Mouse (Mus musculus) intestine, embryonic 16.5 days (tissue): ENCODE results near the gene Zbtb32. TPM values are rescaled to one million over a fixed set of nuclear protein-coding genes. Genes with fewer than 3 reads are reported as not detected.
A peak's percentile ranks its signal among the peaks of the same experiment; 100 is the strongest.

Experiments
- ATAC-seq: fragments of 200-750 bp; cut with Nextera tagmentation; 2 replicates; pipeline ENCODE4 v1.8.0; 2017; ENCODE audit warnings: moderate TSS enrichment, moderate library complexity
- H3K27ac ChIP-seq: fragments of 300-500 bp; sonication (generic); 2 replicates; pipeline ENCODE4 v1.5.1; 2014; ENCODE audit warnings: mild to moderate bottlenecking, low read length
- H3K27me3 ChIP-seq: fragments of 300-500 bp; sonication (generic); replicated peaks from 2 replicates; pipeline ENCODE4 v1.6.1; 2014; ENCODE audit warnings: low read length, control low read depth, mixed read lengths; ENCODE audit not compliant: control insufficient read depth, insufficient read depth
- H3K36me3 ChIP-seq: fragments of 300-500 bp; sonication (generic); 2 replicates; pipeline ENCODE4 v1.6.1; 2014; ENCODE audit warnings: low read length, control low read depth; ENCODE audit not compliant: control insufficient read depth, insufficient read depth
- H3K4me1 ChIP-seq: fragments of 300-500 bp; sonication (generic); 2 replicates; pipeline ENCODE4 v1.6.1; 2014; ENCODE audit warnings: low read length, control low read depth, mixed read lengths; ENCODE audit not compliant: control insufficient read depth, insufficient read depth
- H3K4me2 ChIP-seq: fragments of 300-500 bp; sonication (generic); 2 replicates; pipeline ENCODE4 v1.6.1; 2014; ENCODE audit warnings: low read depth, low read length, control low read depth
- H3K4me3 ChIP-seq: fragments of 300-500 bp; sonication (generic); 2 replicates; pipeline ENCODE4 v1.5.1; 2014; ENCODE audit warnings: mild to moderate bottlenecking, low read length
- H3K9ac ChIP-seq: fragments of 300-500 bp; sonication (generic); 2 replicates; pipeline ENCODE4 v1.6.1; 2014; ENCODE audit warnings: low read depth, low read length
- H3K9me3 ChIP-seq: fragments of 300-500 bp; sonication (generic); 2 replicates; pipeline ENCODE4 v1.6.1; 2016; ENCODE audit warnings: low read length, control low read depth; ENCODE audit not compliant: control insufficient read depth
- WGBS: fragments of 180-500 bp; shearing (Covaris S2); extraction: QIAGEN DNeasy Blood & Tissue Kit; methylation state at CpG from one replicate; pipeline ENCODE4 v1.1.7; 2014; 5-methylcytosine and 5-hydroxymethylcytosine counted together
- polyA plus RNA-seq: library from polyadenylated mRNA; unstranded; fragments of >200 nt; fragmentation: Nextera tagmentation; extraction: Ambion mirVana; gene quantifications from 2 replicates; pipeline ENCODE4 v1.2.1, GENCODE M21; 2015

The Zbtb32 gene
- polyA plus RNA-seq, 1 experiment from 2014 or later: 1.2 TPM

DNA sequence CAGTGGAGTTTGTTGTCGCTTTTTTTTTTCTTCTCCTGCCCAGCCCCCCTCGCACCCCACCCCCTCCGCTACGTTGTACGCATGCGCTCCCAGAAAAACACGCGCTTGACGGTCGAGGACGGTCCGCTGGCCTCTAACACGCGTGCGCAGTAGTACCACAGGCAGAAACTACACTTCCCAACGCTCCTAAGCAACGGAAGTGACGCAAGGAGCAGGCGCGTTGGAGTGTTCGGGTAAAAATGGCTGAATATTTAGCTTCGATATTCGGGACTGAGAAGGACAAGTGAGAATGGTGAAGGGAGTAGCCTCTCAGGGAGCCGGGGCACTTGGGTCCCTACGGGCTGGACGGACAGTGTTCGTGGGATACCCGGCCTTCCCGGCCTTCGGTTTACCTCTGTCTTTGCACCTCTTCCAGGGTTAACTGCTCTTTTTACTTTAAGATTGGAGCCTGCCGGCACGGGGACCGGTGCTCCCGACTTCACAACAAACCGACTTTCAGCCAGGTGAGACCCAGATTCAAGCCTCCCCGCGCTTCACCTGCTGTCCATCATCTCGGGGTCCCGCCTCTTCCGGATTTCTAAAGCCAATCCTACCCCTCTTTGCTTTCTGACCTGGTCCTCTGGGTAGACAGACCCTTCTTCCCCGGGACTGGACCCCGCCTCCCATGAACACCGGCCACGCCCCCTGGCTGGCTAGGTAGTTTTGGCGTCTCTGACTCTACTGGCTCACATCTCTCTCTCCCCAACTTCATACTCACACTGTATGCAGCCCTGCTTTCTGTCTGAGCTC, 35.4 kb downstream of the Zbtb32 start, which contains the start of the genes U2af1l4, Gm49396 and Psenen:
TSS of gene U2af1l4 (plus strand) at position 185 of the 789 bp plus-strand sequence.
TSS of gene Gm49396 (plus strand) at position 228 of the 789 bp plus-strand sequence.
TSS of gene Psenen (minus strand) at position 511 of the 789 bp plus-strand sequence.
- H3K4me3 ChIP-seq: peak within 1 kb of the TSS; percentile 85
- peak; percentile 88 for ATAC-seq
- peak within 1 kb of the TSS; percentile 98 for H3K27ac ChIP-seq
- peak within 1 kb of the TSS; percentile 65 for H3K4me2 ChIP-seq
- 0% methylated on average over 45 of the region's 45 CpGs for WGBS
- peak within 1 kb of the TSS; percentile 88 for H3K9ac ChIP-seq
- H3K9me3 ChIP-seq: no peaks in the 10 kb centered on the region
- H3K27me3 ChIP-seq: no peaks in the 10 kb centered on the region
- H3K36me3 ChIP-seq: peaks cover 8% of the 10 kb centered on the region; the same call in 1 of the 2 replicates
- H3K4me1 ChIP-seq: peaks cover 18% of the 10 kb centered on the region

DNA sequence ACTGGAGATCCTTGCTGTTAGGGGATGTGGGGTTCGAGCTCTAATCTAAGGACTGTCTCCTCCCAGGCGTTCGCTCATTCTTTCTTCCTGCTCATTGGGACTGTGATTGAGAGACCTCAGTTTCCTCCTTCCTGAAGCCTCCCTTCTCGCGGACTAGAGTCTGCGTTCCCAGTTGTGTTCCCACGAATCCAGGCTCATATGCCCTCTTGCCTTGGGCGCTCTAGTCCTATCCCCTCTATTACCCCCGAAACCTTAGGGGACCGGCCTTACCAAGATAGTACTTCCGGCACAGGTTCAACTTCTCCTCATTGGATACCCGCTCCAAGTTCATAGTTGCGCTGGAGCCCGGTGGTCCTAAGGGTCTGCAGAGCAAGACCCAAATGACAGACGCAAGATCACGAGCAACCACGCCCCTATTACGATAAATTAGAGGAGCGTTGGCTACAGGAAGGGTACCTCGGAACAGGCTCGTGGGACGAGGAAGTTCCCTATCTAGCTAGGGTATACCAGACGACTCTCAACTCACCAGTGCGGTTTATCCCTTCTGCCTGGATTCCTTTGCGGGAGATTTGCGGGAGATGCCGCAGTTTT, 36.1 kb downstream of the Zbtb32 start:
- no peaks in the 10 kb centered on the region for H3K27me3 ChIP-seq
- peak overlapping the region; percentile 65 for H3K4me2 ChIP-seq
- peak overlapping the region; percentile 98 for H3K27ac ChIP-seq
- H3K9me3 ChIP-seq: no peaks in the 10 kb centered on the region
- ATAC-seq: no peak
- H3K36me3 ChIP-seq: peaks cover 8% of the 10 kb centered on the region; the same call in 1 of the 2 replicates
- peaks cover 21% of the 10 kb centered on the region for H3K4me1 ChIP-seq
- H3K4me3 ChIP-seq: peak overlapping the region; percentile 85
- peak overlapping the region; percentile 78 for H3K9ac ChIP-seq
- under 1% methylated on average over 27 of the region's 27 CpGs for WGBS

DNA sequence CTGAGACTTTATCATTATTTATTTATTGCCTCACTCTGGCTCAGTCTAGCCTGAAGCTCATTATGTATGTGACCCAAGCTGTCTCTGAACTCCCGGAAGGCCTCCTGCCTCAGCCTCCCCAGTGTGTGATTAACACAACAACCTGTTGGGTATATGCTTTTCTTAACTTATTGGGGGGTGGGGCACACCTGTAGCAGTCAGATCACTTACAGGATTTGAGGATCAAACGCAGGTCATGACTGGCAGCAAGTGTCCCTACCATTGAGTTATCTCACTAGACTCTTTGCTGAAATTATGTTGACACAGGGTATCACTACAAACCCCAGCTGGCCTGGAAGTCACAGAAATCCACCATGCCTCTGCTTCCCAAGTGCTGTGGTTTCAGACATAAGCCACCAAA, 38.4 kb downstream of the Zbtb32 start:
- H3K36me3 ChIP-seq: peaks cover 10% of the 10 kb centered on the region
- peaks cover 21% of the 10 kb centered on the region for H3K4me1 ChIP-seq
- whole genome bisulfite sequencing: 61% methylated on average over 2 of the region's 2 CpGs
- no peak overlapping the region for H3K9ac ChIP-seq
- H3K4me2 ChIP-seq: peak overlapping the region; percentile 53; the same call in 1 of the 2 replicates
- ATAC-seq: no peak
- no peak overlapping the region for H3K4me3 ChIP-seq
- H3K27me3 ChIP-seq: no peaks in the 10 kb centered on the region
- no peaks in the 10 kb centered on the region for H3K9me3 ChIP-seq
- peak overlapping the region; percentile 50; the same call in 1 of the 2 replicates for H3K27ac ChIP-seq

DNA sequence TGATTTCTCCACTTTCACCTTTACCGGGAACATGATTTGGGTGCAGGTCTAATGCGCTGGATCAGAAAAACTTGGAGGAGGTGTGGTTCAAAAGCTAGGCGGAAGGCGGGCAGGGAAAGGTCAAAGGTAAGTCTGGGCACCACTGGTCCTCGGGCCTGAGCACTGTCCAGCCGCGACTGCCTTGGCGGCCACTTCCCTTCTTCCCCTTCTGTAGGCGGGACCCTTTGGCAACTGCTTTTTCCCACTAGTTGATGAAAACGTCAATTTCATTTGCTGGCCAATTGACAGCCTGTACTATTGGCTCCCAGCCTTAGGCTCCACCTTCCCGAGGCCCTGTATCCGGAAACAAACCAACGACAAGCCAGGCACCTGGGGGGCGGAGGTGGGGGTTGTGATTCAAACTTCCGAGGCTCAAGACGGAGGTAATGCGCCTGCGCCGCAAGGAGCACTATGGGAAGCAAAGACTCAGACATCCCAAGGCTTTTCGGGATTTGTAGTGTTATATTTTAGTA, 39.2 kb downstream of the Zbtb32 start, which contains the start of gene Lin37:
TSS of gene Lin37 (minus strand) at position 396 of the 512 bp plus-strand sequence.
- Histone ChIP-seq H3K36me3 (peaks cover 11% of the 10 kb centered on the region), H3K27ac (peak within 1 kb of the TSS; percentile 64), H3K4me1 (peaks cover 21% of the 10 kb centered on the region), H3K9me3 (no peaks in the 10 kb centered on the region), H3K4me3 (peak within 1 kb of the TSS; percentile 58), H3K9ac (peak within 1 kb of the TSS; percentile 71), H3K27me3 (no peaks in the 10 kb centered on the region), H3K4me2 (peak within 1 kb of the TSS; percentile 75)
- ATAC-seq: peak; percentile 83
- under 1% methylated on average over 20 of the region's 20 CpGs for WGBS

DNA sequence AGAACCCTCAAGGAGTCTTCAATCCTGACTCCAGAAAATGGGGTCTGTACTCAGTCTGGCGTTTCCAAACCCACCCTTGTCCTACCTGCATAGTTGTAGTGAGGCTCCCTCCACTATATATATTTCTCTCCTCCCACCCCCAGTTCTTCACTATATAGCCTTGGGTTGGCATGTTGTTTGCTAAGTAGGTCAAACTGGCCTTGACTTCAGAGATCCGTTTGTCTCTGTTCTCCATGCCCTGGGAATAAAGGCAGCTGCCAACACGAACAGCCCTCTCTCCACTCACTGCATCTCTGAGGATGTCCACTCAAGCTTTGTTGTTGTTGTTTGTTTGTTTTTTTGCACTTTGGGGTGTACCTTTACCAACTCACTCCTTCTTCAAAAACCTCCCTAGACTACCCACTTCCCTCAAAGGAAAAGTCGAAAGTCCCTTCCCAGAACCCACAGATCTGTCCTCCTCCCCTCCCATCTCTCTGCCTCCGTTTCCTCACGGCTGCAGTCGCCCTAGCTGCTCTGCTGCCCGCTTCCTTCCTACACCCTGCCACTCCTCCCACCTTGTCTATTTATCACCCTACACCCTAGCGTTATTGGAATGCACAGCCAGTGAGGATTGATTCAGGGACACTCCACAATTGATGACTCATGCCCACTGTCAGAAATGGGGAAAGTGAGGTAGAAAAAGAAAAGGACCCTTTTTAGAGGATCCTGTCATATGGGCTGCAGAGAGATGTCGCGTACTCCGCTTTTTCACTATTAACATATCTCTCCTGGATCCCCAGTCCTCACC, 39.9 kb downstream of the Zbtb32 start:
- Histone ChIP-seq H3K4me1 (peaks cover 15% of the 10 kb centered on the region), H3K27ac (peak overlapping the region; percentile 64), H3K4me3 (peak overlapping the region; percentile 58), H3K27me3 (no peaks in the 10 kb centered on the region), H3K9ac (peak overlapping the region; percentile 71), H3K9me3 (no peaks in the 10 kb centered on the region), H3K4me2 (peak overlapping the region; percentile 75), H3K36me3 (peaks cover 14% of the 10 kb centered on the region)
- peak; percentile 16; the same call in 1 of the 2 replicates for ATAC-seq
- WGBS: 13% methylated on average over 12 of the region's 12 CpGs

DNA sequence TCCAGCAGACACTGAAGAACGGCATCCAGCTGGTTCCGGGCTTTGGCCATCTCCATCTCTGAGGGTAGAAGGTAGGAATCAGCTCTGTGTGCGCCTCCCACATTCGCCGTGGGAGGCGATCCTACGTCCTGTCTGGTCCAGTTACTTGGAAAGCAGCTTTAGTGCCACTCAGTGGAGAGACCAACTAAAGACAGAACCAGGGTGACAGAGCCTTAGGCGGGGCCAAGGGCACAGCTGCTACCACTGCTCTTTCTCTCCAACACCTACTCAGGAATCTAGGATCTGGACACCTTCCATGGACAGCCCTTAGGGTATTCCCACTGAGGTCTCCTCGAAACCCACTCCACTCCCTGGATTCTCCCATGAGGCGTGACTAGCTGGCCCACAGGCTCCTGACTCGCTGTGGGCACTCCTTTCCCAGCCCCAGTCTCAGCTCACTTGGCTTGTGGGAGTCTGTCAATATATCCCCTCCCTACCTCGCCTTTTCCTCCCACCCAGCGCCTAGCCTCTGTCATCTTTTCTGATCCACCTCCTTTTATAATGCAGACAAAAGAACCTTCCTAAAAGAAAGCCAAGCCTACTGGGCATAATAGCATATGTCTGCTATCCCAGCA, 40.7 kb downstream of the Zbtb32 start:
- ATAC-seq: no peak
- H3K4me3 ChIP-seq: peak overlapping the region; percentile 58
- no peak overlapping the region; the same call in 1 of the 2 replicates for H3K27ac ChIP-seq
- peaks cover 14% of the 10 kb centered on the region for H3K36me3 ChIP-seq
- no peaks in the 10 kb centered on the region for H3K27me3 ChIP-seq
- H3K9me3 ChIP-seq: no peaks in the 10 kb centered on the region
- H3K4me1 ChIP-seq: peaks cover 22% of the 10 kb centered on the region
- WGBS: 88% methylated on average over 13 of the region's 13 CpGs
- peak overlapping the region; percentile 71; the same call in 1 of the 2 replicates for H3K9ac ChIP-seq
- H3K4me2 ChIP-seq: peak overlapping the region; percentile 75

GRCm38 (mm10) chr7:30556894-30557536, 41.7 kb downstream of the Zbtb32 start:
- Histone ChIP-seq H3K27me3 (no peaks in the 10 kb centered on the region), H3K4me2 (no peak overlapping the region)
- 92% methylated on average over 18 of the region's 18 CpGs for WGBS

GRCm38 (mm10) chr7:30553810-30554584, 44.7 kb downstream of the Zbtb32 start:
- H3K36me3 ChIP-seq: peaks cover 14% of the 10 kb centered on the region
- peaks cover 18% of the 10 kb centered on the region for H3K4me1 ChIP-seq
- peak overlapping the region; percentile 88 for H3K4me2 ChIP-seq
- H3K9me3 ChIP-seq: no peaks in the 10 kb centered on the region
- H3K9ac ChIP-seq: peak overlapping the region; percentile 82; the same call in 1 of the 2 replicates
- no peak for ATAC-seq
- 82% methylated on average over 22 of the region's 22 CpGs for WGBS
- peak overlapping the region; percentile 77 for H3K4me3 ChIP-seq
- no peak overlapping the region for H3K27ac ChIP-seq
- H3K27me3 ChIP-seq: no peaks in the 10 kb centered on the region

More at GRCm38 (mm10) chr7:30556894-30557536, 41.7 kb downstream of the Zbtb32 start:
- Histone ChIP-seq H3K36me3 (peaks cover 14% of the 10 kb centered on the region), H3K4me1 (peaks cover 23% of the 10 kb centered on the region), H3K4me3 (no peak overlapping the region), H3K9ac (no peak overlapping the region), H3K27ac (no peak overlapping the region), H3K9me3 (no peaks in the 10 kb centered on the region)
- ATAC-seq: no peak
